Mouse (Mus musculus) kidney, adult 8-10 months (tissue): ENCODE measurements around the gene Fitm2.
A peak's percentile ranks its signal among the peaks of the same experiment; 100 is the strongest.

Experiments
- DNase-seq, 2 experiments: peaks; one replicate each; pipeline ENCODE4 v3.0.0; 2022

Fitm2 gene

GRCm38 (mm10) chr2:163472466-163472851 lies at the start of gene Fitm2:
Gene Fitm2 (minus strand): TSS chr2:163472629.
- DNase-seq, result peak; percentile 94 to 96

- no peak for DNase-seq
Measured at GRCm38 (mm10) chr2:163506300-163507004, 34.0 kb upstream of the Fitm2 start, which contains the start of gene Hnf4a. Gene Hnf4a (plus strand): TSS chr2:163506808.

GRCm38 (mm10) chr2:163503191-163503590 lies 30.8 kb upstream of the Fitm2 start:
- DNase-seq, result no peak

- peak in 1 of 2 experiments; percentile 14 for DNase-seq
Measured at GRCm38 (mm10) chr2:163502219-163502618, 29.8 kb upstream of the Fitm2 start.

GRCm38 (mm10) chr2:163494456-163494855 lies 22.0 kb upstream of the Fitm2 start:
- no peak for DNase-seq

- DNase-seq, result no peak
Measured at GRCm38 (mm10) chr2:163493976-163494375, 21.5 kb upstream of the Fitm2 start.

- DNase-seq, result no peak
Measured at GRCm38 (mm10) chr2:163493031-163493430, 20.6 kb upstream of the Fitm2 start.

GRCm38 (mm10) chr2:163492018-163492417 lies 19.6 kb upstream of the Fitm2 start, which contains the start of gene R3hdml:
Gene R3hdml (plus strand): TSS chr2:163492318.
- DNase-seq, result no peak

- DNase-seq, result no peak
Measured at GRCm38 (mm10) chr2:163491351-163491750, 18.9 kb upstream of the Fitm2 start.

GRCm38 (mm10) chr2:163490656-163491055 lies 18.2 kb upstream of the Fitm2 start:
- DNase-seq, result no peak

- no peak for DNase-seq
Measured at GRCm38 (mm10) chr2:163489725-163490291, 17.4 kb upstream of the Fitm2 start.

GRCm38 (mm10) chr2:163487360-163487759 lies 14.9 kb upstream of the Fitm2 start:
- DNase-seq, result no peak

GRCm38 (mm10) chr2:163481539-163482029 lies 9.2 kb upstream of the Fitm2 start:
- peak; percentile 39 to 50 for DNase-seq

- peak in 1 of 2 experiments; percentile 42 for DNase-seq
Measured at GRCm38 (mm10) chr2:163480191-163480825, 7.9 kb upstream of the Fitm2 start.

- DNase-seq, result peak; percentile 44 to 49
Measured at GRCm38 (mm10) chr2:163471710-163472465, 541 bp downstream of the Fitm2 start.

- DNase-seq, result no peak
Measured at GRCm38 (mm10) chr2:163471136-163471535, 1.3 kb downstream of the Fitm2 start.

- DNase-seq, result no peak
Measured at GRCm38 (mm10) chr2:163469711-163470110, 2.7 kb downstream of the Fitm2 start.

GRCm38 (mm10) chr2:163468866-163469265 lies 3.6 kb downstream of the Fitm2 start:
- no peak for DNase-seq

- DNase-seq, result no peak
Measured at GRCm38 (mm10) chr2:163467585-163467984, 4.8 kb downstream of the Fitm2 start.

- no peak for DNase-seq
Measured at GRCm38 (mm10) chr2:163466771-163467170, 5.7 kb downstream of the Fitm2 start.

GRCm38 (mm10) chr2:163464562-163464961 lies 7.9 kb downstream of the Fitm2 start:
- no peak for DNase-seq

GRCm38 (mm10) chr2:163463998-163464397 lies 8.4 kb downstream of the Fitm2 start:
- DNase-seq, result no peak

GRCm38 (mm10) chr2:163463251-163463769 lies 9.1 kb downstream of the Fitm2 start:
- DNase-seq, result no peak
